Mouse (Mus musculus) megakaryocyte, embryonic 14.5 days (primary cell): ENCODE data around the gene Sap30. TPM values are rescaled to one million over a fixed set of nuclear protein-coding genes. Genes with fewer than 3 reads are reported as not detected.
"Not testable (repeated sequence)": the region's sequence is repeated elsewhere in the genome, so short reads cannot be mapped to it uniquely, and the experiment has no call there.

Source experiments
- H3K27me3 ChIP-seq: replicated peaks from 2 replicates; pipeline ENCODE3; 2012; ENCODE audit warnings: inconsistent platforms
- H3K36me3 ChIP-seq: replicated peaks from 2 replicates; pipeline ENCODE3; 2012; ENCODE audit warnings: low read length, inconsistent platforms, mixed read lengths
- H3K4me1 ChIP-seq: 2 replicates; pipeline ENCODE4 v1.6.1; 2012; ENCODE audit warnings: inconsistent platforms
- H3K4me3 ChIP-seq: replicated peaks from 2 replicates; pipeline ENCODE3; 2012; ENCODE audit warnings: moderate library complexity, mild to moderate bottlenecking, inconsistent platforms
- H3K9me3 ChIP-seq: 2 replicates; pipeline ENCODE4 v1.6.1; 2012; ENCODE audit warnings: inconsistent platforms
- FLI1 ChIP-seq: IDR thresholded peaks from 2 replicates; pipeline ENCODE4 v1.6.1; 2012; ENCODE audit warnings: low read length, inconsistent platforms, mixed read lengths
- GATA1 ChIP-seq: IDR thresholded peaks from 3 replicates; pipeline ENCODE4 v1.6.1; 2012; ENCODE audit warnings: mixed read lengths, low read length, inconsistent platforms, borderline replicate concordance
- polyA plus RNA-seq: library from polyadenylated mRNA; stranded (reverse); fragments of >175 nt; gene quantifications from 2 replicates; pipeline ENCODE4 v1.2.3, GENCODE M21; 2012; ENCODE audit warnings: low replicate concordance; ENCODE audit not compliant: insufficient read depth

Sap30 gene
- polyA plus RNA-seq, 1 experiment, result 44.3 TPM

DNA sequence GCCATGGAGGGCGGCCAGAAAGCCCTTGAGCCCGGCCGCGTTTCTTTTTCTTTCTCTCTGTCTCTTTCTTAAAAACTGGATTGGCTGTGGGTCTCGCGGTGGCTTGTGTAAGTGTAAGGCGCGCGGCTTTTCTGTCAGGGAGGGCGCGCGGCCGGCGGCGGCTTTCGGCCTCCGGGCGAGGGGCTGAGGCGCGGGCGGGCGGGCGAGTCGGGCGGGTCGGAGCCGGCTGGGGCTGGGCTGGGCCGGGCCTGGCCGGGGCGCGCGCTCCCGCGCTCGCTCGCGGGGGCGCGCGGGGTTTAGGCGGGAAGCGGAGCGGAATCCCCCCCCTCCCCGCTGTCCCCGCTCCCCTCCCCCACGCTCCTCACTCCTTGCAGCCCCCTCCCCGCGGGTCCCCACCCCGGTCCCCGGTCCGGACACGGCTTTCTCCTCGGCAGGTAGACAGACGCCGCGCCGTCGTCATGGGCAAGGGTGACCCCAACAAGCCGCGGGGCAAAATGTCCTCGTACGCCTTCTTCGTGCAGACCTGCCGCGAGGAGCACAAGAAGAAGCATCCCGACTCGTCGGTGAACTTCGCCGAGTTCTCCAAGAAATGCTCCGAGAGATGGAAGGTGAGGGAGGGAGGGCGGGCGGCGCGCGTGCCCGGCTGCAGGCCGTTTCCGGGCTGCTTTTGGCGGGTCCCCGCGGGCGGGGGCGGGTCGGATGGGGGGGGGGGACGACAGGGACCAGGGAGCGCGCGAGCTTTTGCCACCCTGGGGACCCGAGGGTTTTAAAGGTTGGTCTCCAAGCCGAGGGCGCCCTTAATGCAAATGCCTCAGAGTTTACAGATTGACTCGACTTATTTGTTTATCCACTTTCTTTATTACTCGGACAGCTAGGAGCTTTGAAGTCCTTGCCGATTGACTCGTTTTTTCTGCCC lies 24.7 kb upstream of the Sap30 start:
- no peak for TF ChIP-seq FLI1
- TF ChIP-seq GATA1, result no peak
- Histone ChIP-seq H3K36me3 (peaks cover 42% of the 10 kb centered on the region), H3K27me3 (no peaks in the 10 kb centered on the region), H3K9me3 (no peaks in the 10 kb centered on the region), H3K4me3 (peak overlapping the region; percentile 97), H3K4me1 (peaks cover 36% of the 10 kb centered on the region)

GRCm38 (mm10) chr8:57511316-57512118 lies 23.9 kb upstream of the Sap30 start, which contains the start of gene Hmgb2:
TSS of gene Hmgb2 (plus strand) at chr8:57511907.
- peaks cover 39% of the 10 kb centered on the region for H3K36me3 ChIP-seq
- peaks cover 40% of the 10 kb centered on the region for H3K4me1 ChIP-seq
- TF ChIP-seq FLI1 (peak; percentile 54; the same call in 1 of the 2 replicates), GATA1 (no peak)

DNA sequence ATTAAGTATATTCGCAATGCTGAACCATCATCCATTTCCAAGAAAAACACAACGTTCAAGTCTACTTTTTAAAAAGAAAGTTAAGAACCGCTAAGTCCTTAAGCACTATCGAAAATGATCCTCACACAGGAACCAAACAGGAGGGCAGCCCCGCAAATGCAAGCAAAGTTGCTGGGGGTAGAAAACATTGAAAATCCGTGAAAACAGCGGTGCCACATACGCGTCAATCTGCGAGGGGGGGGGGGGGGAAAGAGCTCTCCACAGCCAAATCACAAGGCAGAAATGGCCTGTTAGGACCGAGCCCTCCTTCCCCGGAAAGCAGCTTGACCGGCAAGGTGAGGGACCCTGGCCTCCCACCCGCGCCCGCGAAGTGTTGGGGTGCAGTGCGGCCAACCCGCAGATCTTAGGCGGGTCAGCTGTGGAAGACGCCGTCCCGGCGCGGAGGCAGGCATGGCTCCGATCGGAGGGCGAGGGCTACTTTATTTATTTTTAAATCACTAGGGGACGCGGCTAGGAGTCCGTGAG lies 23.2 kb upstream of the Sap30 start:
- peaks cover 46% of the 10 kb centered on the region for H3K4me1 ChIP-seq
- peaks cover 33% of the 10 kb centered on the region for H3K36me3 ChIP-seq
- TF ChIP-seq GATA1, result no peak
- TF ChIP-seq FLI1, result no peak
- H3K4me3 ChIP-seq, result peak overlapping the region; percentile 97
- H3K27me3 ChIP-seq, result no peaks in the 10 kb centered on the region
- no peaks in the 10 kb centered on the region for H3K9me3 ChIP-seq

More at GRCm38 (mm10) chr8:57511316-57512118, 23.9 kb upstream of the Sap30 start, which contains the start of gene Hmgb2:
- peak within 1 kb of the TSS; percentile 97 for H3K4me3 ChIP-seq
- H3K9me3 ChIP-seq, result no peaks in the 10 kb centered on the region
- no peaks in the 10 kb centered on the region for H3K27me3 ChIP-seq

DNA sequence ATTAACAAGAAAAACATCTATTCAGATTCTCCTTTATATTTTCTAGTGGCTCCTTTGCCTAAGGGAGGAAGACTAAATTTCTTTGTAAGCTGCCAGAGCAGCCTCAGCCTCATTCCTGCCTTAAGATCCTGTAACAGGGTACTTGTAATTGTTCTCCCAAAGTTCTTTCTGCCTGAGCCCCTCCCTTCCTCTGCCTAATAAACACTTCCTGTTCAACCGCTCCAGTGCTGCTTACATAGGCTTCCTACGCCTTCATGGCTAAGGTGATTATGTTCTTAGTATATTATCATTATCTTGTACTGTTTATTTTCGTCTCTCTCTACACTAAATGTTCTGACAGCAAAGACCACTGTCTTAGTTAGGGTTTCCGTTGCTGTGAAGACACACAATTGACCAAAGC lies 21.0 kb upstream of the Sap30 start:
- TF ChIP-seq FLI1, result no peak
- H3K27me3 ChIP-seq, result no peaks in the 10 kb centered on the region
- no peak overlapping the region for H3K4me3 ChIP-seq
- peaks cover 57% of the 10 kb centered on the region for H3K4me1 ChIP-seq
- no peaks in the 10 kb centered on the region for H3K9me3 ChIP-seq
- H3K36me3 ChIP-seq, result peaks cover 16% of the 10 kb centered on the region

DNA sequence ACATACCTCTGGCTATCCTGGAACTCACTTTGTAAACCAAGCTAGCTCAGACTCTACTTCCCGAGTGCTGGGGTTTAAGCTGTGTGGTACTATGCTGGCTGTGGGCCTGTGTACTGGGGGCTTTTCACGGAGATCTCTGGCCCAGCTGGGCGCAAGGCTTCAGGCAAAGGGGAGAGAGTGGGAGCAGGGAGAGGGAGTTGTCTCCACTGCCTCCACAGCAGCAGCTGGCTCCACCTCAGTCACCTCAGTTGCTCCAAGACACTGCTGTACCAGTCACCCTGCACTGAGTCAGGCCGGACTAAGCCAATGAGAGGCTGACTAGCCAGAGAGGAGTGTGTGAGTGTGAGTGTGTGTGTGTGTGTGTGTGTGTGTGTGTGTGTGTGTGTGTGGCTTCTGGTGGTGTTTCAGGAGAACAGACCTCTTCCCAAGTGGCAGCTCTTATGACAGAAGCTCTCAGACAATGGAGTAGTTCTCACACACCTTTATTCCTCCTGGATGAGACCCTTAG lies 19.9 kb upstream of the Sap30 start:
- Histone ChIP-seq H3K4me1 (peaks cover 55% of the 10 kb centered on the region), H3K36me3 (peaks cover 9% of the 10 kb centered on the region), H3K9me3 (no peaks in the 10 kb centered on the region), H3K4me3 (peak overlapping the region; percentile 77), H3K27me3 (no peaks in the 10 kb centered on the region)
- no peak for TF ChIP-seq GATA1

GRCm38 (mm10) chr8:57505500-57505899 lies 17.8 kb upstream of the Sap30 start:
- peaks cover 12% of the 10 kb centered on the region for H3K36me3 ChIP-seq
- not testable (repeated sequence) for H3K27me3 ChIP-seq, H3K4me3 ChIP-seq, H3K9me3 ChIP-seq
- peaks cover 49% of the 10 kb centered on the region for H3K4me1 ChIP-seq

DNA sequence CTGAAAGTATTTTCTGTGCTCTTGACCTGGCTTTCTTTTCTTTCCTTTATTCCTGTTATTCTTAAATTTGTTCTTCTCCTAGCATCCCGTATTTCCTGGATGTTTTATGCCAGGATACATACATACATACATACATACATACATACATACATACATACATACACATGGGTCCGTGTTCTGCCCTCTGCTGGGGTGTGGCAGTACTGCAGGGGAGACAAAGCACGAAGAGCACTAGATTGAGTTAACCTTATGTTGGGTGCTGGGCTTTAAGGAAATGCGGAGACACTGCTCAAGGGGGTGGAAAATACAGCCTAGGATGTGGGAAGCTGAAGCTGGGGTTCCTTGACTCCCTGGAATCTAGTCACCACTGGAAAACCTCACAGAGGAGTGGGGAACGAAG lies 16.0 kb upstream of the Sap30 start:
- Histone ChIP-seq H3K36me3 (peaks cover 15% of the 10 kb centered on the region), H3K4me3 (no peak overlapping the region), H3K9me3 (no peaks in the 10 kb centered on the region), H3K4me1 (peaks cover 38% of the 10 kb centered on the region), H3K27me3 (no peaks in the 10 kb centered on the region)
- no peak for TF ChIP-seq GATA1
- no peak for TF ChIP-seq FLI1

- H3K36me3 ChIP-seq, result peaks cover 30% of the 10 kb centered on the region
- peaks cover 12% of the 10 kb centered on the region for H3K4me1 ChIP-seq
- TF ChIP-seq GATA1 (no peak), FLI1 (no peak)
Observed at GRCm38 (mm10) chr8:57498847-57499511, 11.3 kb upstream of the Sap30 start.

DNA sequence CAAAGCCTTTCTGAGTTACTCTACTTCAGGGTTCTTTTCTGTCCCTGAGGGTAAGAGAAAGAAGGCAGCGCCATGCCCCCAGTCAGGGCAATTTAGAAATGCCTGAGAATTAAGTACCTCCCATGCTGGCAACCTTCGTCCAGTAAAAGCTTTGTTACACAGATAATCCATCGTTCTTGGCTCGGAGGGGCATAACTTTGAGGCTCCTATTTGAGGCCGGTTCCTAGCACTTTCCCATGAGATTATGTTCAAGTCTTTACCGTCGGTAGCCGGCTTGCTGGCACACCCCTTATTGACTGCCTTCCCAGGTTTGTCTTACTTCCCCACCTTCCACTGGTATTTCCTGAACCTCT lies 10.8 kb upstream of the Sap30 start:
- H3K4me3 ChIP-seq, result no peak overlapping the region
- TF ChIP-seq GATA1, result no peak
- TF ChIP-seq FLI1, result no peak
- peaks cover 33% of the 10 kb centered on the region for H3K36me3 ChIP-seq
- H3K4me1 ChIP-seq, result peaks cover 10% of the 10 kb centered on the region; the same call in 1 of the 2 replicates
- H3K27me3 ChIP-seq, result no peaks in the 10 kb centered on the region
- no peaks in the 10 kb centered on the region for H3K9me3 ChIP-seq

More at GRCm38 (mm10) chr8:57498847-57499511, 11.3 kb upstream of the Sap30 start:
- Histone ChIP-seq H3K9me3 (no peaks in the 10 kb centered on the region), H3K27me3 (no peaks in the 10 kb centered on the region), H3K4me3 (no peak overlapping the region)

GRCm38 (mm10) chr8:57491873-57492272 lies 4.2 kb upstream of the Sap30 start:
- no peaks in the 10 kb centered on the region for H3K9me3 ChIP-seq
- no peak for TF ChIP-seq GATA1
- no peak for TF ChIP-seq FLI1
- H3K36me3 ChIP-seq, result peaks cover 39% of the 10 kb centered on the region

More at GRCm38 (mm10) chr8:57491873-57492272, 4.2 kb upstream of the Sap30 start:
- peaks cover 30% of the 10 kb centered on the region for H3K4me1 ChIP-seq
- H3K4me3 ChIP-seq, result no peak overlapping the region
- H3K27me3 ChIP-seq, result no peaks in the 10 kb centered on the region
